Mouse (Mus musculus) left cerebral cortex, postnatal 10 days (tissue): ENCODE measurements around the gene Gm28961. TPM values are rescaled to one million over a fixed set of nuclear protein-coding genes. Genes with fewer than 3 reads are reported as not detected.
"Not testable (repeated sequence)": the region's sequence is repeated elsewhere in the genome, so short reads cannot be mapped to it uniquely, and the experiment has no call there.

Source experiments
- DNase-seq, 2 experiments: peaks; one replicate each; pipeline ENCODE4 v3.0.0; 2021 to 2022; ENCODE audit warnings: low spot score in 2 of 2, mixed read lengths in 1 of 2; ENCODE audit errors: extremely low spot score in 1 of 2
- intact Hi-C: fragments of 180-260 bp; cut with DNase I; formaldehyde crosslinking; loops from one replicate; pipeline ENCODE4 v1.15.1; 2025
- total RNA-seq, 2 experiments: library from RNA; stranded (reverse); gene quantifications; 2 replicates each; pipeline ENCODE4 v1.2.3; 2021

Gene Gm28961
- not detected for total RNA-seq

GRCm38 (mm10) chrY:57705397-57705796 lies at the start of gene Gm28961:
TSS of gene Gm28961 (plus strand) at chrY:57705697.
- intact Hi-C loops, DNase-seq: not testable (repeated sequence)

Other genes starting within 250 kb of the Gm28961 start
- not detected for gene Gm21943, start 172.0 kb upstream of the Gm28961 start, total RNA-seq